Mouse (Mus musculus) midbrain, embryonic 10.5 days (tissue): ENCODE data around the gene Rragd. TPM values are rescaled to one million over a fixed set of nuclear protein-coding genes. Genes with fewer than 3 reads are reported as not detected.
A peak's percentile ranks its signal among the peaks of the same experiment; 100 is the strongest.

Source experiments
- DNase-seq: peaks from one replicate; pipeline ENCODE4 v3.0.0-alpha.2; 2017; ENCODE audit warnings: low spot score
- H3K27ac ChIP-seq: fragments of 300-500 bp; sonication (generic); replicated peaks from 2 replicates; pipeline ENCODE4 v1.5.1; 2016; ENCODE audit warnings: mild to moderate bottlenecking
- H3K27me3 ChIP-seq: fragments of 300-500 bp; sonication (generic); 2 replicates; pipeline ENCODE4 v1.6.1; 2016; ENCODE audit warnings: low read depth, mild to moderate bottlenecking; ENCODE audit not compliant: poor library complexity, severe bottlenecking
- H3K36me3 ChIP-seq: fragments of 300-500 bp; sonication (generic); 2 replicates; pipeline ENCODE4 v1.6.1; 2016; ENCODE audit warnings: mild to moderate bottlenecking, moderate library complexity
- H3K4me1 ChIP-seq: fragments of 300-500 bp; sonication (generic); 2 replicates; pipeline ENCODE4 v1.6.1; 2016
- H3K4me3 ChIP-seq: fragments of 300-500 bp; sonication (generic); 2 replicates; pipeline ENCODE4 v1.5.1; 2016; ENCODE audit warnings: mild to moderate bottlenecking, moderate library complexity
- H3K9me3 ChIP-seq: fragments of 300-500 bp; sonication (generic); replicated peaks from 2 replicates; pipeline ENCODE4 v1.6.1; 2016; ENCODE audit warnings: mild to moderate bottlenecking
- WGBS: fragments of 180-500 bp; shearing (Covaris S2); methylation state at CpG from one replicate; pipeline ENCODE4 v1.1.7; 2016; 5-methylcytosine and 5-hydroxymethylcytosine counted together
- polyA plus RNA-seq: library from polyadenylated mRNA; unstranded; fragments of >200 nt; fragmentation: Nextera tagmentation; extraction: Ambion mirVana; gene quantifications from 2 replicates; pipeline ENCODE4 v1.2.1, GENCODE M21; 2016

Rragd gene
- polyA plus RNA-seq = 28.4 and 29.0 TPM in 2 replicates

DNA sequence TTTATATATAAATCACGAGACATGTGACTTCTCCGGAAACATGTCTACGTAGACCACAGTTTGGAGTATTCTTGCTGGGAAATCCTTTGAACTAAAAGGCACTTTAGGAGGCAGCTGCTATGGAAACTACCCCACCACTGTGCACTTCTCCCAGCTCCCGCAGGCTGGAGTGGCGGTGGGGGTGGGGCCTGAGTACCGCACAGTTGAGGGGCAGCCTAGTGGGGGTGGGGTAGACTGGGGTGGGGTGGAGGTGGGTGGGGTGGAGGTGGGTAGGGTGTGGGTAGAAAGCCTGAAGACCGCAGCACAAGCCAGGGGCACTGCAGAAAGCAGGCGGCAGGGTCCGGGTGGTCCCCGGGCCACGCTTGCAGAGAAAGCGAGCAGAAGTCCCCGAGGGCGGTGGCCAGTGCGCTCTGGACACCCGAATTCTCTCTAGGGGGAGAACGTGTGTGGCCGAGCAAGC is at the start of gene Rragd:
Gene Rragd (plus strand): TSS at position 322 of the 460 bp plus-strand sequence.
- peaks cover 13% of the 10 kb centered on the region; the same call in 1 of the 2 replicates for H3K27me3 ChIP-seq
- peak within 1 kb of the TSS; percentile 100 for H3K27ac ChIP-seq
- H3K9me3 ChIP-seq = no peaks in the 10 kb centered on the region
- H3K36me3 ChIP-seq = no peaks in the 10 kb centered on the region
- peaks cover 50% of the 10 kb centered on the region for H3K4me1 ChIP-seq
- DNase-seq = peak; percentile 81
- H3K4me3 ChIP-seq = peak within 1 kb of the TSS; percentile 79
- under 1% methylated on average over 18 of the region's 18 CpGs for WGBS

DNA sequence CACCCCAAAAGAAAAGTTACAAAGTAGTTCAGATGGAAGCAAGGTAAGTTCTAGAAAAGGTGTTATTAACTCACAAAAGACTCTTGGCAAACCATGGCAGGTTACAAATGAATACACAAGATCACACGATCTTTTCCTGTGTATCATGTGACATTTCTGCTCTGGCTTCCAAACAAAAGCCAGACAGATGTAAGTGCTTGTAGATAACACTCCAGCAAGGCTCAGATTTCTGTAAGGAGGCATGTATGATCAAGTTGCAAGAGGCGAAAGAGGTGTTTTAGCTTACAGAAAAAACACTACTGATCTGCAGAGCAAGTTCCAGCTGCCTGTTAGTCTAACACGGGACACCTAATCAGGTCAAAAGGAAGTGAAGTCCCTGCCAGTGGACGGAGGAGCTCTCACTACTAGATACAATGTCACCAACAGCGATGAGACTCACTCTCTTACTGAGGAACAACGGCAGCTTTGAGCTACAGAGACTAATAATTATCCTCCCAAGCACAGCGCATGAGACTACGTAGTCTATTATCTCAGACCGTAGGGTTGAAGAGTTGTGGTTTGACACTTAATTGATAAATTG is 46.0 kb upstream of the Rragd start:
- no peak for DNase-seq
- WGBS = 76% methylated on average over 9 of the region's 9 CpGs
- no peaks in the 10 kb centered on the region for H3K27me3 ChIP-seq
- no peaks in the 10 kb centered on the region for H3K36me3 ChIP-seq
- peaks cover 16% of the 10 kb centered on the region for H3K4me1 ChIP-seq
- no peaks in the 10 kb centered on the region for H3K9me3 ChIP-seq
- H3K27ac ChIP-seq = no peak overlapping the region
- no peak overlapping the region for H3K4me3 ChIP-seq

DNA sequence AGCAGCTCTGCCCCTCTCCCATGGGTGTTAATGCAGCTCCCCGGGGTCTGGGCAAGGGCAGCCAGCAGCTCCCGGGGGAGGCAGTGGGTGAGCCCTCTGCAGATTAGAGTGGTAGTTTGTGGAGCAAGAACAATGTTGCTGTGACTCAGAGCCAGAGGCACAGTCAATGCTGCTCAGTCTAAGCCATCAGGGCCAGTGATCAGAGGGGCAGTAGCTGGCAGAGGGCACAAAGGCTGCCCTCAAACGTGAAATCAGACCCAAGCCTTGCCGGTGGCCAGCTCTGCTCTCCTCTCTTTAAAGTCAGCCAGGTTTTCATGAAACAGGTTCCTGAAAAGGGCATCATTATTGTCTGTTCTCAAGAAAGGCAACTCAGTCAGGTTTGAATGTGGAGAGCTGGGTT is 43.3 kb upstream of the Rragd start:
- 49% methylated on average over 4 of the region's 4 CpGs for WGBS
- Histone ChIP-seq H3K4me1 (peaks cover 13% of the 10 kb centered on the region), H3K27me3 (no peaks in the 10 kb centered on the region), H3K9me3 (no peaks in the 10 kb centered on the region), H3K4me3 (no peak overlapping the region), H3K36me3 (no peaks in the 10 kb centered on the region), H3K27ac (peak overlapping the region; percentile 39)
- DNase-seq = no peak

GRCm38 (mm10) chr4:32939964-32940363 is 42.9 kb upstream of the Rragd start:
- WGBS = 68% methylated on average over 5 of the region's 5 CpGs
- no peaks in the 10 kb centered on the region for H3K9me3 ChIP-seq
- H3K27me3 ChIP-seq = no peaks in the 10 kb centered on the region
- H3K36me3 ChIP-seq = no peaks in the 10 kb centered on the region
- H3K27ac ChIP-seq = peak overlapping the region; percentile 39
- no peak for DNase-seq
- no peak overlapping the region for H3K4me3 ChIP-seq
- peaks cover 13% of the 10 kb centered on the region for H3K4me1 ChIP-seq

DNA sequence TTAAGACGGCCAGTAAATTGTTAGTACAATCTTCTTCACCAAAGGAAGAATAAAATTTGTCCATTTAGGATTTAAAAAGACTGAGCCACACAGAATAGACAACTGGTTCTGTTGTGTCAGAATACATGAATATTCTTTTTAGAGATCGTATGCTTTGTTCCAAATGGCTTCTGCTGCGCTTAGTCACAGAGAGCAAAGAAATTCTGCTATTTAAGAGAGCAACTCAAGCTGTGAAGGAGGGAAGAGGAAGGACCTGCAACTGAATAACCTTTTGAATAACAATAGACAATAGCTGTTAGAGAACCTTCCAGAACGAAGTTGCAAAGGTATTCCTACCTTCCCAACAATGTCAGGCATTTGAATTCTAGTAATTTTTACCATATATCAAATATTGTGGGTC is 41.9 kb upstream of the Rragd start:
- H3K4me1 ChIP-seq = peaks cover 13% of the 10 kb centered on the region
- DNase-seq = no peak
- no peak overlapping the region for H3K27ac ChIP-seq
- H3K36me3 ChIP-seq = no peaks in the 10 kb centered on the region
- H3K4me3 ChIP-seq = no peak overlapping the region
- H3K9me3 ChIP-seq = no peaks in the 10 kb centered on the region
- 66% methylated on average over 4 of the region's 4 CpGs for WGBS
- no peaks in the 10 kb centered on the region for H3K27me3 ChIP-seq

DNA sequence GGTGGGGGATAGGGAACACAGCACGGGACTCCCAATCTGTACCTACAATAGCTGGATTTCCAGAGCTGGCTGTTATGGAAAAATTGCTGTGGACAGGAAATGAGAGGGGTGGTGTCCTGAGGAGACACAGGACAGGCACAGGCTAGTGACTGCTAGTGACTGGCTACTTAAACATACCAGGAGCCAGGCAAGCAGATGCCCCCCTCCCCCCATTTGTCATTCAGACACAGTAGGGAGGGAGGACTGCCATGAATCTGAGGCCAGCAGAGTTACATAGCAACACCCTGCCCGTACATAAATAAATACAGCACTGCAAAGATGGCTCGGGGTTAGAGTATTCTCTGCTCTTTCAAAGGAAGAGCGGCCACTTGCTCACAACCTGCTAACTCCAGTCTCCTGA is 35.2 kb upstream of the Rragd start:
- no peaks in the 10 kb centered on the region for H3K36me3 ChIP-seq
- 48% methylated on average over 4 of the region's 4 CpGs for WGBS
- H3K4me3 ChIP-seq = no peak overlapping the region
- peaks cover 29% of the 10 kb centered on the region for H3K27me3 ChIP-seq
- DNase-seq = peak; percentile 40
- no peaks in the 10 kb centered on the region for H3K9me3 ChIP-seq
- H3K27ac ChIP-seq = 0 out of 2 replicates have a peak overlapping the region, but pooled peaks have one; percentile 30
- H3K4me1 ChIP-seq = peaks cover 39% of the 10 kb centered on the region

DNA sequence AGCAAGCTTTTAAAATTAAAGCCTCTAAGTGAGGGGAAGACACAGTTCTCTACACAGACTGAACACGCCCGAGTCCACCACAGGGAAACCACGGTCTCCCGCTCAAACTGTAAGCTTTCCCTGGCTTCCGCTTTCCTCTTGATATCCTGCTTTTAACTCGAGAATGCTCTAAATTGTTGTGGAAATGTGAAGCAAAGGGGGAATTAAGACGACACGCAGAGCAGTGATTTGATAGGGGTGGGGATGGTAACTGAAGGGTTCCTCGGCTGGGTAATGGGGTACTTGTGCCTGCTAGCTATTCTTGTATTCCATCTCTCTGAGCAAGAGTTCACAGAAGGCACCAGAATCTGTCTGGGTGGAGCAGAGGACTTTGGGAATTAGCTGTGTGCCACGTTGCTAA is 34.1 kb upstream of the Rragd start:
- no peak overlapping the region for H3K27ac ChIP-seq
- no peaks in the 10 kb centered on the region for H3K36me3 ChIP-seq
- 53% methylated on average over 10 of the region's 10 CpGs for WGBS
- H3K4me1 ChIP-seq = peaks cover 42% of the 10 kb centered on the region
- peaks cover 32% of the 10 kb centered on the region for H3K27me3 ChIP-seq
- no peak for DNase-seq
- H3K9me3 ChIP-seq = no peaks in the 10 kb centered on the region
- no peak overlapping the region for H3K4me3 ChIP-seq

GRCm38 (mm10) chr4:32950356-32951034 is 32.3 kb upstream of the Rragd start, which contains the start of gene Ankrd6:
Gene Ankrd6 (minus strand): TSS chr4:32950841.
- under 1% methylated on average over 66 of the region's 66 CpGs for WGBS

DNA sequence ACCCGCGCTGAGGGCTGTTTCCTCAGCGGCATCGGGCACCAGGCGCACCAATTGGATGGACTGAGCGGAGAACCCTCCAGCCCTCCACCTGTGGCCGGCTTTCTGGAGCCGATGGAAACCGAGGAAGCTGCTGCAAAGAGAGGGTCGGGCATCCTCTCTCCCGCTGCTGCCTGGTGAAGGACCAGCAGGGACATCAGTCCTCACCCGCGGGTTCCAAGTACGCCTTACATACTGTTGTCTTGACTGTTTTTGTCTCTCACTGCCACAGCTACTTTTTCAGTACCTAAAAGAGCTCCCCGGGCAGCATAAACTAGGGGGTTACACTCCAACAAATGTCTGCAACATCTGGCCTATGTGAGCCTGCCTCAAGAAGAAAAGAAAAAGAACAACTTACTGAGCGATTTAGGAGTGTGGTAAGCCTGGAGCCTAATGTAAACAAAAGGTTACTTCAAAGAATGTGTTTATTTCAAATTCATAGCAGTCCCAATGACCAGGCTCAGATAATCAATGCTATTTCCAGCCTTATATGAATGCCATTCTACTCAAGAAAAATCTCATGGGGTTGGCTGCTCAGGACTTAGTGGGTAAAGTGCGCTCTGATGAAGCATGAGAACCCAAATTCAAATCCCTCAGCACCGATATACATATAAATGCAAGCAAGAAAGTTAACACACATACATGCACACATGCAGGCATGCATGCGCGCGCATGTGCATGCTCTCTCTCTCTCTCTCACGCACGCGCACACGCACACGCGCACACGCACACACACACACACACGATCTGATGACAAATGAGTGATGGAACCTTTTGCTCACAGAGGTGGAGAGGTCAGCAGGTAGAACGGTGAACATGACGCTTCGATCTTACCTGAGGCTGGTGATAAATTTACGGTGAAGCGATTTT is 31.5 kb upstream of the Rragd start:
- Histone ChIP-seq H3K9me3 (no peaks in the 10 kb centered on the region), H3K4me3 (peak overlapping the region; percentile 68), H3K4me1 (peaks cover 42% of the 10 kb centered on the region), H3K27me3 (peaks cover 32% of the 10 kb centered on the region), H3K27ac (peak overlapping the region; percentile 83), H3K36me3 (no peaks in the 10 kb centered on the region)
- WGBS = 9% methylated on average over 34 of the region's 34 CpGs
- DNase-seq = peak; percentile 19

More at GRCm38 (mm10) chr4:32950356-32951034, 32.3 kb upstream of the Rragd start, which contains the start of gene Ankrd6:
- peak; percentile 91 for DNase-seq
- Histone ChIP-seq H3K9me3 (no peaks in the 10 kb centered on the region), H3K4me3 (peak within 1 kb of the TSS; percentile 68), H3K4me1 (peaks cover 42% of the 10 kb centered on the region), H3K27me3 (peaks cover 32% of the 10 kb centered on the region), H3K36me3 (no peaks in the 10 kb centered on the region), H3K27ac (peak within 1 kb of the TSS; percentile 83)

GRCm38 (mm10) chr4:32952681-32953080 is 30.2 kb upstream of the Rragd start:
- no peak overlapping the region for H3K4me3 ChIP-seq
- H3K9me3 ChIP-seq = no peaks in the 10 kb centered on the region
- H3K36me3 ChIP-seq = no peaks in the 10 kb centered on the region
- H3K4me1 ChIP-seq = peaks cover 37% of the 10 kb centered on the region
- DNase-seq = no peak
- no peak overlapping the region for H3K27ac ChIP-seq
- WGBS = 31% methylated on average over 7 of the region's 7 CpGs
- H3K27me3 ChIP-seq = peaks cover 32% of the 10 kb centered on the region

- Histone ChIP-seq H3K27me3 (peaks cover 14% of the 10 kb centered on the region), H3K4me1 (peaks cover 15% of the 10 kb centered on the region), H3K4me3 (no peak overlapping the region), H3K9me3 (no peaks in the 10 kb centered on the region), H3K36me3 (no peaks in the 10 kb centered on the region), H3K27ac (no peak overlapping the region)
- WGBS = 28% methylated on average over 2 of the region's 2 CpGs
- no peak for DNase-seq
Observed at GRCm38 (mm10) chr4:32956423-32956822, 26.4 kb upstream of the Rragd start.

DNA sequence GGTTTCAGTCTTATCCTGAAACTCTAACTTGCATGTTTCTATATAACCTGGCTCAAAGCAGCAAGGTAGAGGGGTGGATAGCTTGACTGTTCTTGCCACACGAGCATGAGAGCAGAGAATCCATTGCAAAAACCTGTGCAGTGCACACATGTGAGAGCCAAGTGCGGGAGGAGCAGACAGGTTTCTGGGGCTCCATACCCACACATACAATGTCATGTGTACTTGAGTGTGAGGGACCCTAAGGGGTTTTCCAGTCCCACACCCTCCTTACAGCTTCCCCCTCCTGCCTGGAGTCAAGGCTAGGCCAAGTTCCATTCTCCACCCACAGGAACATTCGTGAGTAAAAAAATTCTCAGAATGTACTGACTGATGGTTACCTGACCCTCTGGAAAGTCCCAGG is 21.4 kb upstream of the Rragd start:
- no peak for DNase-seq
- 81% methylated on average over 3 of the region's 3 CpGs for WGBS
- Histone ChIP-seq H3K4me3 (no peak overlapping the region), H3K4me1 (no peaks in the 10 kb centered on the region), H3K27ac (no peak overlapping the region), H3K27me3 (no peaks in the 10 kb centered on the region), H3K9me3 (no peaks in the 10 kb centered on the region), H3K36me3 (no peaks in the 10 kb centered on the region)
